Mouse (Mus musculus): ENCODE data around the gene Pip5k1b. TPM values are rescaled to one million over a fixed set of nuclear protein-coding genes. Genes with fewer than 3 reads are reported as not detected.

The Pip5k1b gene
- polyA plus RNA-seq, 1 experiment from 2014 or later = 5.6 TPM

GRCm38 (mm10) chr19:24416975-24417658 is 138.6 kb downstream of the Pip5k1b start:
- 83% methylated on average over 9 of the region's 9 CpGs for WGBS

GRCm38 (mm10) chr19:24415778-24416621 is 139.7 kb downstream of the Pip5k1b start:
- H3K36me3 ChIP-seq (ENCODE audit: control insufficient read depth, insufficient read depth, low read length) = no peaks in the 10 kb centered on the region
- no peak overlapping the region for H3K4me3 ChIP-seq (ENCODE audit: low read depth, low read length)
- H3K4me2 ChIP-seq = no peak overlapping the region
- no peaks in the 10 kb centered on the region for H3K27me3 ChIP-seq (replicated peaks; ENCODE audit: control insufficient read depth, insufficient read depth, low read length)
- ATAC-seq (replicated peaks; ENCODE audit: low FRiP score) (no peak), DNase-seq (ENCODE audit: low spot score) (no peak)
- H3K27ac ChIP-seq (ENCODE audit: low read depth, low read length) = no peak overlapping the region
- H3K4me1 ChIP-seq (replicated peaks; ENCODE audit: control insufficient read depth, insufficient read depth, low read length) = no peaks in the 10 kb centered on the region
- no peaks in the 10 kb centered on the region for H3K9me3 ChIP-seq (ENCODE audit: control insufficient read depth, low read length)
- no peak overlapping the region for H3K9ac ChIP-seq (ENCODE audit: low read depth, low read length)
- 83% methylated on average over 8 of the region's 8 CpGs for WGBS

More at GRCm38 (mm10) chr19:24416975-24417658, 138.6 kb downstream of the Pip5k1b start:
- Histone ChIP-seq H3K9me3 (ENCODE audit: control insufficient read depth, low read length) (no peaks in the 10 kb centered on the region), H3K27me3 (replicated peaks; ENCODE audit: control insufficient read depth, insufficient read depth, low read length) (no peaks in the 10 kb centered on the region), H3K4me1 (replicated peaks; ENCODE audit: control insufficient read depth, insufficient read depth, low read length) (no peaks in the 10 kb centered on the region), H3K4me2 (no peak overlapping the region), H3K4me3 (ENCODE audit: low read depth, low read length) (no peak overlapping the region), H3K9ac (ENCODE audit: low read depth, low read length) (no peak overlapping the region), H3K36me3 (ENCODE audit: control insufficient read depth, insufficient read depth, low read length) (no peaks in the 10 kb centered on the region), H3K27ac (ENCODE audit: low read depth, low read length) (no peak overlapping the region)
- DNase-seq (ENCODE audit: low spot score) (no peak), ATAC-seq (replicated peaks; ENCODE audit: low FRiP score) (no peak)

- Histone ChIP-seq H3K27me3 (replicated peaks; ENCODE audit: control insufficient read depth, insufficient read depth, low read length) (no peaks in the 10 kb centered on the region), H3K4me3 (ENCODE audit: low read depth, low read length) (no peak overlapping the region), H3K4me1 (replicated peaks; ENCODE audit: control insufficient read depth, insufficient read depth, low read length) (no peaks in the 10 kb centered on the region), H3K9ac (ENCODE audit: low read depth, low read length) (no peak overlapping the region), H3K9me3 (ENCODE audit: control insufficient read depth, low read length) (no peaks in the 10 kb centered on the region), H3K4me2 (no peak overlapping the region), H3K36me3 (ENCODE audit: control insufficient read depth, insufficient read depth, low read length) (no peaks in the 10 kb centered on the region), H3K27ac (ENCODE audit: low read depth, low read length) (no peak overlapping the region)
- DNase-seq (ENCODE audit: low spot score) (no peak), ATAC-seq (replicated peaks; ENCODE audit: low FRiP score) (no peak)
- WGBS = 76% methylated on average over 11 of the region's 11 CpGs
Measured at GRCm38 (mm10) chr19:24408863-24409564, 146.7 kb downstream of the Pip5k1b start.

- no peak overlapping the region for H3K9ac ChIP-seq (ENCODE audit: low read depth, low read length)
- H3K4me3 ChIP-seq (ENCODE audit: low read depth, low read length) = no peak overlapping the region
- no peaks in the 10 kb centered on the region for H3K4me1 ChIP-seq (replicated peaks; ENCODE audit: control insufficient read depth, insufficient read depth, low read length)
- no peak overlapping the region for H3K4me2 ChIP-seq
- H3K36me3 ChIP-seq (ENCODE audit: control insufficient read depth, insufficient read depth, low read length) = no peaks in the 10 kb centered on the region
- no peaks in the 10 kb centered on the region for H3K9me3 ChIP-seq (ENCODE audit: control insufficient read depth, low read length)
- DNase-seq (ENCODE audit: low spot score) (no peak), ATAC-seq (replicated peaks; ENCODE audit: low FRiP score) (no peak)
- H3K27ac ChIP-seq (ENCODE audit: low read depth, low read length) = no peak overlapping the region
- 82% methylated on average over 3 of the region's 3 CpGs for WGBS
- H3K27me3 ChIP-seq (replicated peaks; ENCODE audit: control insufficient read depth, insufficient read depth, low read length) = no peaks in the 10 kb centered on the region
Measured at GRCm38 (mm10) chr19:24404716-24405115, 151.0 kb downstream of the Pip5k1b start.

GRCm38 (mm10) chr19:24403245-24403644 is 152.4 kb downstream of the Pip5k1b start:
- Histone ChIP-seq H3K36me3 (ENCODE audit: control insufficient read depth, insufficient read depth, low read length) (no peaks in the 10 kb centered on the region), H3K9ac (ENCODE audit: low read depth, low read length) (no peak overlapping the region), H3K27me3 (replicated peaks; ENCODE audit: control insufficient read depth, insufficient read depth, low read length) (no peaks in the 10 kb centered on the region), H3K4me3 (ENCODE audit: low read depth, low read length) (no peak overlapping the region), H3K4me2 (no peak overlapping the region), H3K9me3 (ENCODE audit: control insufficient read depth, low read length) (no peaks in the 10 kb centered on the region), H3K4me1 (replicated peaks; ENCODE audit: control insufficient read depth, insufficient read depth, low read length) (no peaks in the 10 kb centered on the region), H3K27ac (ENCODE audit: low read depth, low read length) (no peak overlapping the region)
- DNase-seq (ENCODE audit: low spot score) (no peak), ATAC-seq (replicated peaks; ENCODE audit: low FRiP score) (no peak)
- 91% methylated on average over 6 of the region's 6 CpGs for WGBS

- 75% methylated on average over 2 of the region's 2 CpGs for WGBS
- Histone ChIP-seq H3K9me3 (ENCODE audit: control insufficient read depth, low read length) (no peaks in the 10 kb centered on the region), H3K4me3 (ENCODE audit: low read depth, low read length) (no peak overlapping the region), H3K27ac (ENCODE audit: low read depth, low read length) (no peak overlapping the region), H3K4me1 (replicated peaks; ENCODE audit: control insufficient read depth, insufficient read depth, low read length) (no peaks in the 10 kb centered on the region), H3K36me3 (ENCODE audit: control insufficient read depth, insufficient read depth, low read length) (no peaks in the 10 kb centered on the region), H3K9ac (ENCODE audit: low read depth, low read length) (no peak overlapping the region), H3K27me3 (replicated peaks; ENCODE audit: control insufficient read depth, insufficient read depth, low read length) (no peaks in the 10 kb centered on the region), H3K4me2 (no peak overlapping the region)
- DNase-seq (ENCODE audit: low spot score) (no peak), ATAC-seq (replicated peaks; ENCODE audit: low FRiP score) (no peak)
Measured at GRCm38 (mm10) chr19:24393920-24394319, 161.8 kb downstream of the Pip5k1b start.

GRCm38 (mm10) chr19:24391519-24392251 is 164.0 kb downstream of the Pip5k1b start:
- ATAC-seq (replicated peaks; ENCODE audit: low FRiP score) (no peak), DNase-seq (ENCODE audit: low spot score) (no peak)
- no peaks in the 10 kb centered on the region for H3K4me1 ChIP-seq (replicated peaks; ENCODE audit: control insufficient read depth, insufficient read depth, low read length)
- H3K27me3 ChIP-seq (replicated peaks; ENCODE audit: control insufficient read depth, insufficient read depth, low read length) = no peaks in the 10 kb centered on the region
- no peak overlapping the region for H3K9ac ChIP-seq (ENCODE audit: low read depth, low read length)
- no peak overlapping the region for H3K4me2 ChIP-seq
- H3K36me3 ChIP-seq (ENCODE audit: control insufficient read depth, insufficient read depth, low read length) = no peaks in the 10 kb centered on the region
- no peak overlapping the region for H3K27ac ChIP-seq (ENCODE audit: low read depth, low read length)
- no peaks in the 10 kb centered on the region for H3K9me3 ChIP-seq (ENCODE audit: control insufficient read depth, low read length)
- no peak overlapping the region for H3K4me3 ChIP-seq (ENCODE audit: low read depth, low read length)
- 84% methylated on average over 9 of the region's 9 CpGs for WGBS
